Mouse (Mus musculus) spleen, embryonic (tissue): Measurements from ENCODE around the gene Cacna1a.
"Not testable (repeated sequence)": the region's sequence is repeated elsewhere in the genome, so short reads cannot be mapped to it uniquely, and the experiment has no call there.

Source experiments
- CTCF ChIA-PET: fragments of 350-600 bp; sonication (Branson Sonifier 250); formaldehyde crosslinking; loops from one replicate; lab custom pipeline; 2022; lab: Charles Lee

Cacna1a gene

DNA sequence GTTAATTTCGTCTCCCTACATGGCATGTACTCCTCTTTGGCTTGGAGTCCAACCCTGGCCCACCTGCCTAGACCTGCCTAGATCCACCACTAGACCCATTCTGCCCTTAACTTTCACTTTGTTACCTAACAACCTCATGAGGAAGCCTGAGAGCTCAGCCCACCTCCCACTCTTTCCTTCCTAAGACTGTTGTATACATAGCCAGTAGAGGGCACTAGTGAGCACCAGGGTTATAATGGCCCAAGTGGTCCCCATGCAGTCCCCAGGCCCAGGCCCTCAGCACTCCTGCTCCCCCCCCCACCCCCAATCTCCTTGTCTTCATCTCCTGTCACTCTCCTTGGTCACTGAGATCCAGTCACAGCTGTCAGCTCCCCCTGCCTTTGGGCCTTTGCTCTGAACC lies 86.2 kb downstream of the Cacna1a start:
- CTCF ChIA-PET, result no interaction called here

DNA sequence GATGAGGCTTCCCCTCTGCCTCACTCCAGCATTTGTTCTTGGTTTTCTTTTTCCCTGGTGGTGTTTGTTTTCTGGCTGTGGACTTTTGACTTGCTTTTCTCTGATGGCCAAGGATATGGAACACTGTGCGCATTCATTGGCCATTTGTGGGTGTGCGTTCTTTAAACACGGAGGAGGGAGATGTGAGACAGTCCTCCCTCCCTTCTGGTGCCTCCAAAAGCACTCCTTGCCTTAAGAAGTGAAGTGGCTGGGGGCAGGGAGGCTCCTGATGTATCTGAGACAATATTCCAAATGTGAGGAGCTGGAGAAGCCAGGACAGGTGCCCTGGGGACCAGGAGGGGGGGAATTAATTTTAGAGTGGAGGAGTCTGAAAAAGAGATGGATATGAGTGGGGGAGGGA lies 89.1 kb downstream of the Cacna1a start:
- CTCF ChIA-PET, result no interaction called here

DNA sequence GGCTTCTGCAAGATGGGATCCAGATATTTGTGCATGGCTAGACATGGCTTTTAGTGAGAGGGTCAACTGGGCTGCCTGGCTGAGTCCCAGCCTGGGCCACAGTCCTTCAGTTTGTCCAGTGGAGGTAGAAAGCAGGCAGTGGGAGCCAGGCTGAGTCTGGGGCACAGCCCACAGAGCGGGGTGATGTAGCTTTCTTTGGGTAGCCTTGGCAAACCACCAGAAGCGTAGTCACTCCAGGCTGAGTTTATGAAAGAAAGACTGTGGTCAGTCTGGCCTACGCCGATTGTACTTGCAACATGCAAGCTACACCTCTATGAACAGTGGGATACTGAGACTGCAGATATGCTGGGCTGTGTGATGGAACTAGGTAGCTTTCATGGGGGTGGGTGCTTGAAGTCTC lies 94.8 kb downstream of the Cacna1a start:
- CTCF ChIA-PET, result no interaction called here

DNA sequence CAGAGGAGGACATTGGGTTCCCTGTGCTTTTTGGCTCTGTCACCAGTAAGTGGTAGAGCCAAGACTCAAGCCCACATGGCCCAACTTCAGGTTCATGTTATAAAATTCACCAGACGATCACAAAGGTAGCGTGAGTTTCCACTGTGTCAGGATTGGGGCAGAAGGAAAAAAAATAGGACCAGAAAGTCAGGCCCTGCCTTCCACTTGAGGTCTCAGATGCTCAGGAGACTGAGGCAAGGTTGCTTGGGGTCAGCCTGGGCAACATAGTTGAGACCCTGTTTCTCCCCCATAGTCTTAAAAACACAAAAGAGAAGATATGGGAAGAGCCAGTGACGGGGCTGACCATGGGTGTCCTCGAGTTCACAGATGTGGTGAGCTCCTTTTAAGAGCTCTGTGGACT lies 97.1 kb downstream of the Cacna1a start:
- CTCF ChIA-PET, result no interaction called here

DNA sequence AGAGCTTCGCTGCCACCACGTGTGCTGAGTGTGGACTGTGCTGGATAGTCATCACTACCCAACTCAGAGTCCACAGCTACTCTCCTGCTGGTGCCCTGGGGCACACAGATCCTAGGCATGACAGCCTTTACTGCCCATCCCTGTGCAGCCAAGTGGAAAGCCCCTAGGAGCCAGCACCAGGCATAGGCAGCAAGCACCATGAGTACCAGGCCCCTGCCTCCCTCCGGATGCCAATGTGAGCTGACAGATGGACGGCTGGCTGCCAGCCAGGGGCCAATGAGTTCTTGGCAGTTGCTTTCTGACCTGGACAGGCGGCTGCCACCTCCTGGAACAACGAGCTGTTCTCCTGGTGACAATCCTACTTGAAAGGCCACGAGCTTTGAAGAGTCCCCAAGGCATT lies 97.6 kb downstream of the Cacna1a start:
- CTCF ChIA-PET, result no interaction called here

DNA sequence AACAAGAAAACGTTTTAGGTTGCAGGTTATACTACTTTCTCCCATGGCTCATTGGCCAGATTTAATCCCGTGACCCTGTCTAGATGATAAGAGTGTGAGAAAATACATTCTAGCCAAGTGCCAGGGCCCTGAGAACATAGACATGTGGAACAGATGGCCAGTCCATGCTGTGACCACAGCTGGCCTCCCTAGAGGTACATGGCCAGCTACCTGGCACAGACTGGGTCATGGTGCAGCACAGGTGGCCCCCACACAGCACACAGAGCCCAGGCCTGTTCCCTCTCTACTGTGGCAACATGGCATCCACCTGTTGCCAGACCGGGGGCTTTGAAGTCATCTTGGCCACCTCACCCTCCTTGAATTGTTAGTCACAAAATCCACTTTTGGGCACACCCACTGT lies 101.0 kb downstream of the Cacna1a start:
- CTCF ChIA-PET, result no interaction called here

DNA sequence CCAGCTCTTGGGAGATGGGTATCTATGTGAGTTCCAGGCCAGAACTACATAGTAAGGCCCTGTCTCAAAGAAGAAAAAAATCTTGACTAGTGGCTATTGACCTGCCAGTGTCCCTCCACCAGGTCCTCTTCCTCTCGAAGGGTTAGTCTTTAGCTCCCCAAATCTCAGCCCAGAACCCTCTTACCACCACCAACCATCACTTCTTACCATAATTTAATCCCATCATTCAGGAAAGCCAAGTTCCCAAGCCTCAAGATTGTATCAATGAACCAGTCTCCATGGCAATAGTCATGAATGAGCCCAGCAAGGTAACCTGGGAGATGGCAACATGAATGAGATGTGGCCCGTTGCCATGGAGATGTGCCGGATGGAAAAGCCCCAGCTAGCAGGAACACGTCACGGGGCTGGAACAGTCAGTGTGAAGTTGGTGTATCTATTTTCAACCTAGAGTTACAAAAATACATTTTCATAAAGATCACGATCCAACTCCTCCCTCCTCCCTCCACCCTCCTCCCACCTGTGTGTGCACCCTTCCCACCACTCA lies 106.4 kb downstream of the Cacna1a start:
- CTCF ChIA-PET, result no interaction called here

DNA sequence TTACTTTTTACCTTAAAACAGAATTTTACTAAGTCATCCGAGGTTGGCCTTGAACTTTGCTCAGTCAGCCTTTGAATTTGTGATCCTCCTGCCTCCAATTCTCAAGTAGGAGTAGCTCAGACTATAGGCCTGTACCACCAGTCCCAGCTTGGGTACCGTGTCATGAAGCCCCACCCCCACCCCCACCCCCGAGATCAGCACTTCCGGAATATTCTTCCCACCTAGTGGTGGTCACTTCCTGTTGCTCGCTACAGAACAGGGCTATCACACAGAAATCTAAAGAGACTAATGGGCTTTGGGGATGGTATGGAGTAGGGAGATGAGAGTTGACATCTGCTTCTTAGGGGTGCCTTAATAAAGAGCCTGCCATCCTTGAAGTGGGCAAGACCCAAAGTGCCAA lies 112.9 kb downstream of the Cacna1a start:
- CTCF ChIA-PET, result no interaction called here

DNA sequence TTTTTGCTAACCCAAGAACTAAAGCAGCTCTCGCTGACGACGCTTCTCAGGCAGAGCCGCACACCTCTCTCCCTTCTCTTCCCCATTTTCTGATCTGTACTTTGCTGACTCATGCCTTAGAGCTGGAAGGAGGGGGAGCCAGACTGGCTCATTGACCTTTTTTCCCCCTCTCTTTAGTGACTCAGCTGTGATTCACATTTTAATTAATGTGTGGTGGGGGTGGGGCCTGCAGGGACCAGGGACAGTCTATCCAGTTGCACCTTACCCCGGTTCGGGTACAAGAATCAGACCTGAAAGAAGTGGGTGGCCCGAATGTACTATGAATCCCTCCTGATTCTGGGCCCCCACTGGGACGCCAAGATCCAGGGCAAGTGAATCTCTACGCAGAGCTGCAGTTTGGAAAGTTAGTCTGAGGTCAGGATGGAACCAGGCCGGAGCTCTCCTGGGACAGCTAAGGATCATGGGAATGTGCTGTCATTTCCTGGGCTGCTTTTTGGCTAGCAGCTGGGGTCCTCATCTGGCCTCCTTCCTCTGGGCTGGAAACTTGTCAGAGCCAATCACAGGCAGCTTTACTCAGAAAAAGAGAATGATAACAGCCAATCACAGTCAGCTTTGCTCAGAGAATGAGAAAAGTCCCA lies 113.5 kb downstream of the Cacna1a start:
- CTCF ChIA-PET, result no interaction called here

DNA sequence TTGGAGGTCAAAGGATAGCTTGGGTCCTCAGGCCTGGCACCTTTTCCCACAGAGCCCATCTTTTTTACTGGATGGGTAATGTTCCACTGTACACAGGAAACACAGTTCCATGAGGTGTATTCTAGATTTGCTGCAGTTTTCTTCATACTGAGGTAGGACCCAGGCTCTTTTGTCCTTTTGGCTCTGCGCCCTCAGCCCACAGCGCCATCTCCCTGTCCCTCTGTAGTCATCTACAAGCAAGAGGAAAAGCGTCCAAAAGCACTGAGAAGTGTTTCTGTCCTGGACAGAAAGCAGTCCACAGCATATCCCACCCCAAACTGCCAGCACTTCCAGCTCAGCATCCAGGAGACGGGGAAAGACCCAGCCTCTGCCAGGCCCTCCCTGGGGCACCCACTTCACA lies 114.4 kb downstream of the Cacna1a start:
- CTCF ChIA-PET, result no interaction called here

DNA sequence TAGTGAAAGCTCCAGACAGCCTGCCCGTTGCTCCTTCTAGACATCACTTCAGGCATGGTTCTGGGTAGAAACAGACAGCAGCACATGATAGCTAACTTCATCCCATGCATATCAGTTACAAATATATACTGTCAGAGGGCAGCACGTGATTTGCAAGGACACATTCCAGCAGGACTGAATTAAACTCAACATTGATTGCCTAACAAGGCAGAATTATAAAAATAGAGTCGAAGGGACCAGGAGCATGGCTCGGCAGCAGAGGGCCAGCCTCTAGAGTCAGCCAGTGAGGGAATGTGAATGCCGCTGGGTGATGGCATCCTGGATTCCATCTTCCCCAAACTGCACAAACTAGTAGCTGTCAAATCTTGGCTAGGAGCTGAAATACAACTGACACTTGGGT lies 119.0 kb downstream of the Cacna1a start:
- CTCF ChIA-PET, result no interaction called here

DNA sequence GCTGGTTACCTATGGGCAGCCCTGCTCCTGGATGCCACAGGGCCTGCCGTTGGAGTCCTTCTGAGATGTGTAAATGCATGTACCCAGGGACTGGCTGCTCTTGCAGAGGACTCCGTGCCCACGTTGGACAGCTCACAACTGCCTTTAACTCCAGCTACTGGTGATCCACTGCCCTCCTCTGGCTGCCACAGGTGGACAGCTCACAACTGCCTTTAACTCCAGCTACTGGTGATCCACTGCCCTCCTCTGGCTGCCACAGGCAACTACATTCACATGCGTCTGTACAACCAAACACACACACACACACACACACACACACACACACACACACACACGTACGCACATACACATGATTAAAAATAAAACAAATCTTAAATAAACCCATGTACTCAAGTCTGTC lies 121.5 kb downstream of the Cacna1a start:
- CTCF ChIA-PET, result not testable (repeated sequence)

DNA sequence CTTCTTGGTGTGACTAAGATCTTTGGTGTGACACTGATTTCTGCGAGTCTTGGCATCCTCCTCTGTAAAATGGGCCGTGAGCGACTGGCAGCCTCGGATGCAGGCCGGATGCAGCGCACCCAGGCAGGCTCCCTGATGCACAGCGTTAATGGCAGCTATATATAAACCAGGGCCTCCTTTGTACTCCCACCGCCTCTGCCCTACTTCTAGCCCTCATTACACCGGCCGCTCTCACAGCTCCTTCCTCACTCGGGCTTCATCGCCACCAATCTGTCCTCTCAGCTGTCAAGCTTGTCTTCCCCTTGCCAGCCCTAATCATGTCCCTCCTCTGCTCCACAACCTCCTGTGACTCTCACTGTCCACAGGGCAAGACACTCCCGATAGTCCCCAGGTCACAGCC lies 123.4 kb downstream of the Cacna1a start:
- CTCF ChIA-PET, result no interaction called here

DNA sequence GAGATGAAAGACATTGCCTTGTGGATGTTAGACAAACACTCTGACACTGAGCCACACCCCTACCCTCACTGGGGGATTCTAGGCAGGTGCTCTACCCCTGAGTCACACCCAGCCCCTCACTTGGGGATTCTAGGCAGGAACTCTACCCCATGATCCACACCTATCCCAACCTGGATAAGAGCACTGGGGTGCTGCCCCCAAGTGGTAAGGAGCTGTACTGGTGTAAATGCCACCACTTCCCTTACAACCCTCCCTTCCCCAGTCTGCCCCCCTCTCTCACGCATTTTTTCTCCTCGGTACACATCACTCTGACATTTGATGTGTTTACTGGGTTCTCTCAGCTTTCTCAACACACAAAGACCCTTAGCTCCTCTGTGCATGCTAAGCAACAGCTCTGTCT lies 125.5 kb downstream of the Cacna1a start:
- CTCF ChIA-PET, result interaction anchor here (0.6 kb wide), 1 partner anchor 364 kb away, joined by 3 read pairs; no protein-coding TSS in a partner anchor

DNA sequence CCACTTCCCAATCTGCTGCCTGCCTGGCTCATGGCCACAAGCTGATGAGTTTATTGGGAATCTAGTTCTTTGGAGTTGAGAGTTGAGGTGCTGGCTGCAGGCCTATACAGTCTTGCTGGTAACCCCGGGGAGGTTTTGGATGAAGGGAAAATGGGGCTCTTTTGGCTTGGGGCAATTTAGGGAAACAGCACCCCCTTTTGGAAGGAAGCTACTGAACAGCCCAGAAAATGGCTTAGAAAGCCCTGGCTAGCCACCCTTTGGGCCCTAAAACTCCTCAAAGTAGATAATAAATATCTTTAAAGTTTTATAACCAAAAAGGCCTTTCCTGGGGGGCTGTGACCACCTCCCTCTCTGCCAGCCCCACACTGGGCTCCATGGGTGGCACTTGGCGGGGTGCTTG lies 129.9 kb downstream of the Cacna1a start:
- CTCF ChIA-PET, result no interaction called here

DNA sequence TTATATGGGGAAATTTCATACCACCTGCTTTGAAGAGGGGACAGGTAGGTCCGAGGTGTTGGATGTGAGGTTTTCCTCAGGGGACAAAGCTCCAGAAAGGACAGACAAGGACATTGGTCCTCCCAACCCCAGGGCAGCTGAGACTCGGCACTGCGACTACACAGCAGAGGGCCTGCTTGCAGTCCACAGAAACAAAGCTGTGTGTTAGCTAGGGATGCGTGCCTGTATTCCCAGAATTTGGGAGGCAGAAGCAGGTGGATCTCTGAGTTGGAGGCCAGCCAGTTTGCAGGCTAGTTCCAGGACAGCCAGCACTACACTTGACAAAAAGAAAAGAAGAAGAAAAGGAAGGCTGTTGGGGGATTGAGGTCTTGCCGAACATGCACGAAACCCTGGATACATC lies 130.5 kb downstream of the Cacna1a start:
- CTCF ChIA-PET, result no interaction called here

DNA sequence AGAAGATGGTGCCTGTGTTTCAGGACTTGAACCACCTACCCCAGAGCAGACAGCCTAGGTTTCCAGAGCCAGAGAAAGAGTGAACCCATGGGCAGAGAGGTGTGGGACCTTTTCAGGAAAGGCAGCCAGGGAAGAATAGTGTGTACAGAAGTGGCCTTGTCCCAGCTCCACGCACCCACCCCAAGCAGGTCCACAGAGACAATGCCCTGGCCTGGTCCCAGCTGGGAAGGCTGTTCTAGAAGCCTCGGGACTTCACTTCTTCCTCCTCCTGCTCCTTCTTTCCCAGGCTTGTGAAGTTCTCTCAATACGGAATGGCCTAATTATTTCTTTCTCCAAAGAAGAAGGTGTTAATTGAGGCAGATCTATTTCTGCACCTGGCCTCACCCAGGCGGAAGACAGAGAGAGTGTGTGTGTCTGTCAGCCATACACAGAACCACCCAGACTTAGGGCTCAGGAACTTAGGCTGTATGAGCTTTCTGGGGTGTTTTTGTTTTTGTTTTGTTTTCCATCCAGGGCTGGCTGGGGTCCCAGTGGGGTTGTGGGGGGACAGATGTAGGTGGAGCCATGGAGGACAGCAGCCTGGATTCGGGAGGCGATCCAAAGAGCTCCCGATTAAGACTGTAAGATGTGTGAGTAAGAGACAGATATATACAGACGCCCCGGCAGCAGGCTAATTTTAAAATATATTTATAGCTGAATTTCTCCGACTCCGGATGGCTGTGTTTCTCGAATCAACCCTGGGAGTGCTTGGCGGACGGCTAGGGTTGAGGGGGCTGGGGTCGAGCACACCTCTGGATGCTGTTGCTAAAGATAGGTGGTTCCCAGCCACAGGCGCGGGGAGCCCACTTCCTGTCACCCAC lies 131.8 kb downstream of the Cacna1a start:
- CTCF ChIA-PET, result no interaction called here

DNA sequence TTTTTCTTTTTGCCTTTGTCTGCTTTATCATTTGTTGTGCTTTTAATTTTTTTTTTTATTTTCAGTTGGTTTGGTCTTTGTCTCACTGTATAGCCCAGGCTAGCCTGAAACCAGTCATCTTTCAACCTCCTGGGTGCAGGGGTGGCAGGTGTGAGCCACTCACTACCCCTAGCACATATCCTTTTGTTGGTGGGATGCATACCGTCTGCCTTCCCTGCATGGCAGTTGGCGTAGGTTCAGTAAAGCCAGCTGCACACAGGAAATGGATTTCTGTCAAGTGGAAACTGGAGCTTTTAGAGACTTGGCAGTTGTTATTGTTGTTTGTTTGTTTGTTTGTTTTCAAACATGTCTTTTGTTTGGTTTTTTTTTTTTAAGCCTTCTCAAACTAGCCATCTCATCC lies 132.8 kb downstream of the Cacna1a start:
- CTCF ChIA-PET, result no interaction called here

DNA sequence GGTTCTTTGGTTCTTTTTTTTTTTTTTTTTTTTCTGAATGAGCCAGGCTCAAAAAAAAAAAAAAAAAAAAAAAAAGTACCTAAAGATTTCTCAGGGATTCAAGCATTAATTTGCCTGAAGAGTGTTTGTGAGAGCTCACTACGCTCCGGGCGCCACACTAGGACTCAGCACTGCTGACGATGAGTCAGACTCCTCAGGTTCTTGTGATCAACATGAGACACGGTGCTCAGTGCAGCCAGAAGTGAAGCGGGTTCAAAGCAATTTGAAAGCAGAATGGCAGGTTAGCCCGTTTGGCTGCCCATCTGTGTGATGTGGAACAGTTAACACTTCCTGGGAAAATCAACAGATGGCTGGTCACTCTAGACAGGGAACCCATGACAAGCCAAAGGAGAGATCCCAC lies 139.8 kb downstream of the Cacna1a start:
- CTCF ChIA-PET, result no interaction called here

DNA sequence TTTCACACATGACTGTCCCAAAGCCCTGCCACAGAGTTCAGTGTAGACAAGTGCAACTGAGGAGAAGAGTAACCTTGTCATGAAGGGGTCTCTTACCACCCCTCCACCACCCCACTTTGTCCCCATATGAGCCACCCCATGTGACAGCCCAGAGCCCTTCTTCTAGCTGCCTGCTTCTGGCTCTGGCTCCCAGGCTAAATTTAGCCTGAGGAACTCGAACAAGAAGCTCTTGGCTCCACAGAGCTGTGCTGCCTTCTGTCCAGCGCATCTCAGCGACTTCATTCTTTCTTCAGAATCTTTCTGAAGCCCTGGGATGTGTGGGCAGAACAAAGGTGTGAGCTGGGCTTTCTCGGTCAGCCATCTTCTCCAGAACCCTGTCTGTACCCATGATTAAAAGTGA lies 141.3 kb downstream of the Cacna1a start:
- CTCF ChIA-PET, result no interaction called here

DNA sequence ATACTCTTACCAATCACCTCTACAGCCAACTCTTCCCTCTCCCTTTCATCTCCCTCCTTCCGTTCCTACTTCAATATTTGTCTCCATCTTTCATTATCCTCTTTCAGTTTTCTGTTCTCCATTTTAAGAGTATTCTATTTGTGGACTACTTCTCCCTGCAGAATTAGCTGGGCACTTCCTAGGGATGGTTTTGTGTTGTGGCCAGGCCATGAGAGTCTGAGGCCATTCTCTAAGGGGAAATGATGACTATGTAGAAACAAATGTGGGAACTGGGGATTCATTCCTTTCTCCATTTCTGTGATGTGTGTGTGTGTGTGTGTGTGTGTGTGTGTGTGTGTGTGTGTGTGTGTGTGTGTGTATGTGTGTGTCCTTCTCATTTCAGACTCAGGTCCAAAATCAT lies 144.5 kb downstream of the Cacna1a start:
- CTCF ChIA-PET, result no interaction called here

DNA sequence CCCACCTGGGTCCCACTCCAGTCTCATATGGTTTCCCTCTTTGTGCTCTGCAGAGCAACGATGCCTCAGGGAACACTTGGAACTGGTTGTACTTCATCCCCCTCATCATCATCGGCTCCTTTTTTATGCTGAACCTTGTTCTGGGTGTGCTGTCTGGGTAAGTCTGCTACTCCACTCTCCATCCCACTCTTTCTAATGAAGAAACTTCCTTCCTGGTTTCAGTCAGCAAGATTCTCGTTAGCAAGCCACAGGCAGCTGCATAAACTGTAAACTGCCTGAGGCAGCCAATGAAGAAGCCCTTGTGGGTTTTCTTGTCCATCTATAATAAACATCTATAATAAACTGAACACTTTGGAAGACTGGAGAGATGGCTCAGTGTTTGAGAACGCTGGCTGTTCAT lies 145.1 kb downstream of the Cacna1a start:
- CTCF ChIA-PET, result no interaction called here

DNA sequence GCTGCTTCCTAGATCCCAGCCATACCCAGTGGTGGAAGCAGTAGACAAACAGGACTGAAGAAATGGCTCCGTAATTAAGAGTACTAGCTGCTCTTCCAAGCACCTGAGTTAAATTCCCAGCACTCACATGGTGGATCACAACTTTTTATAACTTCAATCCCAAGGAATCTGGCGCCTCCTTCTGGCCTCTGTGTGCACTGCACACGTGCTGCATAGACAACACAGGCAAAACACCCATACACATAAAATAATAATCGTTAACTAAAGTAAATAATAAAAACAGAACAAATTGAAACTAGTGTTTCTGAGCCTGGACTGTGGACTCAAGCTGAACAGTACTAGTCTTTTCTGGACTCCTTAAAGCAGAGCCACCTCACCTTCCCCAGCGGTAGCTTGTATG lies 148.7 kb downstream of the Cacna1a start:
- CTCF ChIA-PET, result no interaction called here
